Mouse (Mus musculus): ENCODE results near the gene Olfr1410.

Olfr1410 gene

GRCm38 (mm10) chr1:92641514-92642272 lies 36.1 kb downstream of the Olfr1410 start, which contains the start of gene Cops9:
Gene Cops9, minus strand, starts transcription at chr1:92641985.
- DNase-seq, result peak; percentile 91 to 95

DNA sequence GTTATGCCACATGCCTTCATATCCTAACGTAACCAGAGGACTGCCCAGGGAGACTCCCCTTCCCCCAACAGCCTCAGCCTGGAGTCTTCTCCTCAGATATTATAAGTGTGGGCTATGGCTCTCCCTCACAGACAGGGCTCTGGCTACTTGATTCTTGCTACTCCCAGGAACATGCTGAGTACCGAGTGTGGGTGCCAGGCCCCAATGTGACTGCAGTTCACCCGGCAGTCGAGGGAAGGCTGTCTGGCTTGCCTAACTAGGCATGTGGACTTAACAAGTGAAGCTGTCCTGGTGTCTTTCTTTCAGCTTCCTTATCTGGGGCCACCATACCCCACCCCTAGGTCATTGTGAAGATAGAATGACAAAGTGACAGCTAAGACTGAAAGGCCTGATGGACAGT lies 38.1 kb downstream of the Olfr1410 start:
- DNase-seq, result no peak

DNA sequence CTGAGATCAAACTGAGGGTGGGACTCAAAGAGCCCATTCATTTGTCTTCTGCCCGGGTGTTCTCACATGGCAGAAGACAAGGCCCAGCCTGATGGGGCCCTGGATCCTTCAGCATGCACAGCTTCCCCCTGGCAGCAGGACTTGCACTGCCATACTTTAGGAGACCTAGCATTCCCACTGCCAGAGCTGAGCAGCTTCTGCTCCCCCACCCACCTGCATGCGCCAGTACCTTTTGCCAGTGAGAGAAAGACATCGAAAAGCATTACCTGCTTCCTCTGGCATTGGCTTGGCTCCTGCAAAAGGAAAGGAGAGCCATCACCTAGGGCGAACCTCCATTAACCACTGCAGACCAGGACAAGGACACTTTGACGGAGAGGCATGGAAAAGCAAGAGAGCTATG lies 39.3 kb downstream of the Olfr1410 start:
- DNase-seq, result no peak

- no peak for DNase-seq
These were observed 40.5 kb downstream of the Olfr1410 start for GRCm38 (mm10) chr1:92646111-92646510.

- DNase-seq, result no peak
These were observed 41.0 kb downstream of the Olfr1410 start for GRCm38 (mm10) chr1:92646601-92647000.

- no peak for DNase-seq
These were observed 41.4 kb downstream of the Olfr1410 start for GRCm38 (mm10) chr1:92647026-92647425.

DNA sequence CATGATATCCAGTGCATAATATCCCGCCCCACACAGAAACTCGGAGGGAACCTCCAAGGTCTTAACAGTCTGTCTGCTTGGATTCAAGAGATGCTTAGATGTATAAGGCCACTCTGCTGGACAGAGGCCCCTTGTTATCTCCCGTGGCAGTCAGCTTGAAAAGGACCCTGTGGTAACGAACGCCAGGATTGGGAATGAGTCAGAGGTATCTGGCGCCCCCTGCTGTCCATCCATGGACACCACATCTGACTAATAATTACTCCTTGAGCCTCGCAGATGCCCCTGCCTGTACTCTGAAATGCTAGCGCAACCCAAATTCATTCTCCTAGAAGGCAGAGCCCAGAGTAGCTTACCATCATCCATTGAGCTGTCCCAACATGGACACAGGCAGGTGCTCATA lies 42.2 kb downstream of the Olfr1410 start:
- DNase-seq, result peak; percentile 60 to 85

DNA sequence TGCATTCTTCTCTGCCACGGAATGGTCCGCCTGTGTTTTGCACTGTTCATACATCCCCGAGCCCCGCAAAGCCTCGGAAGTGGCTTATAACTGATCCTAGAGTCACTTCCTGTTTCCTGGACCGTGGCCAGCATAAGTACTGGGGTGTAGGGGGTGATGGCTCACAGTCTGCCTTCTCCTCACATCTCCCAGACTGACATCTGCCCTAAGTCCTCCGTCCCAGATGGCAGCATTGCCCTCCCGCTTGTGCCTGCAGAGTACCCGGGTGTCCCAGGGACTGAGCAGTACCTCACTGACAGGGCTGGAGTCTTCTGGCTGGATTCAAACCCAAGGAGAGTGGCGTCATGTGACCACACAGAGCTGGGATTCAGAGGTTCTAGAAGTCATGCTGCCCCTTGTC lies 42.6 kb downstream of the Olfr1410 start:
- DNase-seq, result peak in 1 of 2 experiments; percentile 12

DNA sequence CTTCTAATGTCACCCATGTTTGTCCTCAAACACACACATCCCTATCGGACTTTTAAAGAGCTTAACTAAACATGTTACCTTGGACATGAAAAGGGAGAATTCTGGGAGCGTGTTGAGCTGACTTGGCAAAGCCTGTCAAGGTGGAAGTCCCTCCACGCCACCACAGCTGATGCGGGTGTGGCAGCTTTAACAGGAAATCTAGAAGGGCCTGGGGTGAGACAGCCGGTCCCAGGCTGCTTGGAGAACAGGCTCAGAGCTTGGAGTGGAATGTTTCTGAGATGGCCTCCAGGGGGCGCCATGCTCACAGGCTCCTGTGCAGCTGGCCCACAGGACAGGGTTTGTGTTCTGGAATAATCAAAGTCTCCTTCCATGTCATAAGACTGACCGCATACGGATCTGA lies 43.1 kb downstream of the Olfr1410 start, which contains the start of gene Otos:
Gene Otos (minus strand): TSS at position 169 of the 400 bp plus-strand sequence.
- DNase-seq, result peak; percentile 62 to 84

DNA sequence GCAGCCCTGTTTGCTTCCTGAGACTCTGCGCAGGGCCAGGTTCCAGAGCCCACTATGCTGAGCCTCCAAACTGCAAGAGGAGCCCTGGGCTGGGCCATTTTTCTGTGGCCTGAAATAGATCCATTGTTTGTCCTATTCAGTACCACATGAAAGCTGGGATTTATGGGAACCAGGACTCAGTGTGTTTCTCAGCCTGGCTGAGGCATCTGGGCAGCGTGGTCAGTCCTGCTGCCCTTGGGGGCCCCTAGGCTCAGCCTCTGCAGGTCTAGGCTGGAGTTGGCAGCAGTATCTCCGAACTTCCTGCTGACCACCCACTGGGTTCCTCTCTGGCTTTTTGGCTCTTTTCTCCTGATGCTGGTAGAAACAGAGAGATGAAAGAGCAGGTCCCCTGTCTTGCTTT lies 45.9 kb downstream of the Olfr1410 start:
- no peak for DNase-seq

- no peak for DNase-seq
These were observed 47.6 kb downstream of the Olfr1410 start for GRCm38 (mm10) chr1:92653179-92653578.

DNA sequence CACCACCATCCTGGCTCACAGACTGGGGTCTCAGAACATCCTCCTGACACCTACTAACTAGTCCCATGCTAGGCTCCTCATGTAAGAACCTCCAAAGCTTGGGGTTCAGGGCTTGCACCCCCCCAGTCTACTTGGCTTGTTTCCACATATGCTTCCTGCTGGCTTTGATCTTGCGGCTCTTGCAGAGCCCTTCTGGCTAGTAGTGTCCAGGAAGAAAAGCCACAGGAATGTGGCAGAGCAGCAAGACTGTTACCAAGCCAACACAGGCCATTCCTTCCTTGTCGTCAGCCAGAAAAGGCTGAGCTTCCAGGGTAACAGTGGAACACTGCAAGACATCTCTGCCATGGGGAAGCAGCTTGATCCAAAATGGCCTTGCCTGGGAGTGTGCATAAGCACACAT lies 49.1 kb downstream of the Olfr1410 start:
- DNase-seq, result no peak

DNA sequence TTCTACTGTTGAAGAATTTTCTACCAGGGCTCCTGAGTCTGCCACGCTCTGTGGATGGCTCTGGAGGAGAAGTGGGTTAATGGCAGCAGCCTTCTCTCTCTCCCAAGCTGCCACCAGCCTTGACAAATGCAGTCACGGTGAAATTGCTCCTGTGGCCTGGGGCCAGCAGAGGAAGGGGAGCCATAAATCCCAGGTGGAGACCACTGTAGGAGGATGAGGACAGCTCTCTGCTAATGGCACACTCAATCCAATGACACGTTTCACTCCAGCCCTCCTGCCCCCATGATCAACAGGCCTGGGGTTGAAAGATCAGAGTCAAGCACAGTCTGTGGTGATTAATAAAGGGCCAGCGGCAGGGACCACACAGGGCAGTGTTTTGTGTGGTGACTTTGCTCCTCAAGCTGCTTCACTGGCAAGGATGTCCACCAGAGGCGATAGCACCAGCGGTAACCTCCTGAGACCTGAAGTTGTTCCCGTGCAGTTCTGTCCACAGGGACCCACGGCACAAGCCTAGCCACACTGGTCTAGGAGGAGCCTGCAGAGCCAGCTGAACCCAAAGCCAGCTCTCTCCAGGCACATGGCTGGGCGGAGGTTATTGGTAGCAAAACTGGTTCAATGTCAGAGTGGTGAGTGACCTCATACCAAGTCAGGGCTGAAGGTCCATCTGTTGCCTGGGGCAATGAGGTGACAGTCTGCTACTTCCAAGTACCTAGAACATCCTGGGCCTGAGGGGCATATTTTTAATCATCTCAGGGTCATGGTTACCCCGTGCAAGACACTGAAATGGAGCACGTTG lies 51.6 kb downstream of the Olfr1410 start:
- no peak for DNase-seq

DNA sequence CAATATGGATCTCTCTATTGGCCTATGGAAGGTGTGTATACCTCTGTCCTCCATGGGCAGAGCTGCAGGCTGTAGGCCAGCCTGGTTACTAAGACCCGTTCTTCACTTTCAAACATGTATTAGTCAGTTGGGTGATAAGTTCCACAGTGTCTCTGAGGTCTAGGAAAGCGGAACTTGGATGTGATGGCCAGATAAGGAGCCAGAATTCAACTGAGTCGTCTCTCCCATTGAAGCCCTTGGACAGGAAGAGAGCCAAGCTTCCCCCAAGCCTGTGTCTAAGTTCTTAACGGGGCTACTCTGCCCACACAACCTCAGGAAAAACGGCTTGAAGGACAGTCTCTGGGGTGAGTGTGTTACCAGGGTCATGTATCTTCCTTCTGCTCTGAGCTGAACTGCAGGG lies 53.8 kb downstream of the Olfr1410 start:
- no peak for DNase-seq
